Mouse (Mus musculus): ENCODE measurements around the gene Fads1. TPM values are rescaled to one million over a fixed set of nuclear protein-coding genes. Genes with fewer than 3 reads are reported as not detected.

Gene Fads1
- polyA plus RNA-seq (2014; fragmentation: Illumina TruSeq; extraction: RNeasy Lipid Tissue Mini Kit (QIAGEN cat#74804); ENCODE audit: low read depth, low replicate concordance), result 19.7 TPM

GRCm38 (mm10) chr19:10182670-10183298 is at the start of gene Fads1:
Gene Fads1 (plus strand): TSS chr19:10182888.

DNA sequence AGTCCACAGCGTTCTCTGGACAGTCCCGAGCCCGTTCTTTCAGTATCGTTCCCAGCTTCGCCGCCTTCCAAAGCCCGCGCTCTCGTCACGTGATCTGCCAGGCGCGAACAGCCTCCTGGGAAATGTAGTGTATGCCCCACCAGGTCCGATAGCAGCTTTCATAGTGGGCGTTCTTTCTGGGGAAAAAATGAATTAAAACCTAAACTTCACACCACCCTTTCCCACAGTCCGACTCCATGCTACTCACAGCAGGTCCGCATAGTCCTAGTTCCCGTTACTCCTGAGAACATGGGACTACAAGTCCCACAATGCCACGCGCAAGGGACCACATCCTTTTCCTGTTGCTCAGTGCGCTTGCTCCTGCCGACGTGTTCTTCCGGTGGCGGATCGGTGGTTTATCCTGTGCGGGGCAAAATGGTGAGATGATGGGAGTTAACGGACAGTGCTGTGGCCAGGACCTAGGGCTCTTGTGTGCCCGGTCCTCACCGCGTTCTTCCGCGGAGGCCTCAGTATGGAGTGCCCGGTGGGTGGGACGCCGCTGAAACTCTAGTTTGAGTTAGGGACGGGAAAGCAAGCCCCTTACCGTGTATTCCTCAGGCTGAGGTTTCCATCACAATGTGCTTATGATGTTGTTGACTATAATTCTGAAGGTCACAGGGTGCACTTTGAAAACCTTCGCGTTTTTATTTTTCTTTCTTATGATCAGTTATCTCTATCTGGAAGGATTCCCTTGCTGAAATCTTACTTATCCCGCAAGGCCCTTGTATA is 21.3 kb downstream of the Fads1 start, which contains the start of the genes Tmem258 and Fen1:
Tmem258 (plus strand) TSS at position 167 of the 768 bp plus-strand sequence.
Fen1 (minus strand) TSS at position 322 of the 768 bp plus-strand sequence.

GRCm38 (mm10) chr19:10240654-10241305 is 58.1 kb downstream of the Fads1 start, which contains the start of gene Myrf:
Gene Myrf (minus strand): TSS chr19:10240748.

Other genes with a start within 250 kb of the Fads1 start
- 1,452 TPM for gene Fth1, start 202.3 kb upstream of the Fads1 start, polyA plus RNA-seq (2014; fragmentation: Illumina TruSeq; extraction: RNeasy Lipid Tissue Mini Kit (QIAGEN cat#74804); ENCODE audit: low read depth, low replicate concordance)
- 0.35 TPM for gene Best1, start 181.3 kb upstream of the Fads1 start, polyA plus RNA-seq (2014; fragmentation: Illumina TruSeq; extraction: RNeasy Lipid Tissue Mini Kit (QIAGEN cat#74804); ENCODE audit: low read depth, low replicate concordance)
- gene Rab3il1, start 181.2 kb upstream of the Fads1 start, polyA plus RNA-seq (2014; fragmentation: Illumina TruSeq; extraction: RNeasy Lipid Tissue Mini Kit (QIAGEN cat#74804); ENCODE audit: low read depth, low replicate concordance), result 1.1 TPM
- 6.1 TPM for gene Fads3, start 141.3 kb upstream of the Fads1 start, polyA plus RNA-seq (2014; fragmentation: Illumina TruSeq; extraction: RNeasy Lipid Tissue Mini Kit (QIAGEN cat#74804); ENCODE audit: low read depth, low replicate concordance)
- gene Fads2, start 81.1 kb upstream of the Fads1 start, polyA plus RNA-seq (2014; fragmentation: Illumina TruSeq; extraction: RNeasy Lipid Tissue Mini Kit (QIAGEN cat#74804); ENCODE audit: low read depth, low replicate concordance), result 41.5 TPM
- gene Tmem258, start 21.1 kb downstream of the Fads1 start, polyA plus RNA-seq (2014; fragmentation: Illumina TruSeq; extraction: RNeasy Lipid Tissue Mini Kit (QIAGEN cat#74804); ENCODE audit: low read depth, low replicate concordance), result 26.1 TPM
- 2.0 TPM for gene Fen1, start 21.3 kb downstream of the Fads1 start, polyA plus RNA-seq (2014; fragmentation: Illumina TruSeq; extraction: RNeasy Lipid Tissue Mini Kit (QIAGEN cat#74804); ENCODE audit: low read depth, low replicate concordance)
- gene Myrf, start 57.9 kb downstream of the Fads1 start, polyA plus RNA-seq (2014; fragmentation: Illumina TruSeq; extraction: RNeasy Lipid Tissue Mini Kit (QIAGEN cat#74804); ENCODE audit: low read depth, low replicate concordance), result 0.09 TPM
- 0.73 TPM for gene Dagla, start 122.0 kb downstream of the Fads1 start, polyA plus RNA-seq (2014; fragmentation: Illumina TruSeq; extraction: RNeasy Lipid Tissue Mini Kit (QIAGEN cat#74804); ENCODE audit: low read depth, low replicate concordance)
- gene Syt7, start 206.2 kb downstream of the Fads1 start, polyA plus RNA-seq (2014; fragmentation: Illumina TruSeq; extraction: RNeasy Lipid Tissue Mini Kit (QIAGEN cat#74804); ENCODE audit: low read depth, low replicate concordance), result 10.9 TPM

All from sigmoid colon, adult 10 weeks (tissue).